In the genomic region with DNA sequence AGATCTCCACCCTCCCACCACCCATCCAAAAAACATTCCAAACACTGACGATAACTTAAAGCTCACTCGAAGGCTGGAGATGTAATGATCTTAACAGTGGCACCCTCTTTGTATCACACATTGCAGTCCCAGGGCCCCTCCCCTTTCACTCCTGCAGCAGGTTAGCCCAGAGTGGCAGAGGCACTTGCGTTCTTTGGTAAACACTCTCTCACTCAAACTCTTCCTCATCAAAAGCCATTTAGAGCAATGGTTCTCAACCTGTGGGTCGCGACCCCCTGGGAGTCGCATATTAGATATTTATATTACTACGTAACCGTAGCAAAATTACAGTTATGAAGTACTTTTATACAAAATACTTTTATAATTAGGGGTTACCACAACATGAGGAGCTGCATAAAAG, we compare ENCODE assay signal across 8 mouse cellular contexts. TPM values are rescaled to one million over a fixed set of nuclear protein-coding genes. Genes with fewer than 3 reads are reported as not detected.
A peak's percentile ranks its signal among the peaks of the same experiment; 100 is the strongest.
DNase-seq lines count a peak whose midpoint lies in the region; ATAC-seq and TF ChIP-seq lines count a peak whose summit lies in the region.

No protein-coding gene starts in this region.

- ATAC-seq in heart, embryonic 15.5 days (replicated peaks; ENCODE audit: insufficient number of reproducible peaks, insufficient read depth, low FRiP score, low read depth): no peak
- ATAC-seq in forebrain, postnatal 0 days: no peak
- peak; percentile 69 for ATAC-seq in liver, embryonic 14.5 days (ENCODE audit: insufficient read depth)
- ATAC-seq in neural tube, embryonic 13.5 days (ENCODE audit: low read depth): no peak

- WGBS in heart, embryonic 15.5 days: 33% methylated on average over 8 of the region's 8 CpGs
- 51% methylated on average over 8 of the region's 8 CpGs for WGBS in forebrain, postnatal 0 days
- 26% methylated on average over 8 of the region's 8 CpGs for WGBS in liver, embryonic 14.5 days (ENCODE audit: insufficient replicate concordance)
- 45% methylated on average over 8 of the region's 8 CpGs for WGBS in neural tube, embryonic 13.5 days

- DNase-seq in heart, adult 8-10 months (ENCODE audit: low spot score): no peak
- DNase-seq in Muller cell, postnatal 12 days (ENCODE audit: inconsistent ontology term): peak; percentile 9
- no peak for DNase-seq in forebrain, postnatal 0 days
- DNase-seq in liver, embryonic 14.5 days (ENCODE audit: low read depth in 3 of 3, low spot score in 3 of 3): peak in 2 of 3 experiments; percentile 35 to 51
- DNase-seq in gastrocnemius, postnatal 4 days (ENCODE audit: low spot score in 2 of 2): no peak
- DNase-seq in layer of hippocampus, adult 8-10 months (ENCODE audit: low spot score in 2 of 2): no peak

- no peaks in the 10 kb centered on the region for H3K36me3 ChIP-seq in heart, embryonic 15.5 days
- no peaks in the 10 kb centered on the region for H3K36me3 ChIP-seq in forebrain, postnatal 0 days (ENCODE audit: insufficient read depth)
- H3K36me3 ChIP-seq in liver, embryonic 14.5 days (replicated peaks; ENCODE audit: control insufficient read depth, insufficient read depth, low read depth): no peaks in the 10 kb centered on the region
- no peaks in the 10 kb centered on the region for H3K36me3 ChIP-seq in neural tube, embryonic 13.5 days

- no peaks in the 10 kb centered on the region for H3K27me3 ChIP-seq in heart, embryonic 15.5 days
- H3K27me3 ChIP-seq in forebrain, postnatal 0 days (ENCODE audit: insufficient read depth, low read length): no peaks in the 10 kb centered on the region
- H3K27me3 ChIP-seq in liver, embryonic 14.5 days (ENCODE audit: control insufficient read depth, insufficient read depth, low read length): no peaks in the 10 kb centered on the region
- H3K27me3 ChIP-seq in neural tube, embryonic 13.5 days: no peaks in the 10 kb centered on the region

- H3K4me1 ChIP-seq in heart, embryonic 15.5 days (replicated peaks): peaks cover 7% of the 10 kb centered on the region
- H3K4me1 ChIP-seq in forebrain, postnatal 0 days (ENCODE audit: insufficient read depth): peaks cover 10% of the 10 kb centered on the region
- H3K4me1 ChIP-seq in liver, embryonic 14.5 days (replicated peaks; ENCODE audit: control insufficient read depth in 2 of 2, insufficient read depth in 2 of 2, low read length in 1 of 2): peaks cover 8 to 16% of the 10 kb centered on the region in 2 experiments
- H3K4me1 ChIP-seq in neural tube, embryonic 13.5 days (replicated peaks): peaks cover 14% of the 10 kb centered on the region

- peak overlapping the region; percentile 73 for H3K9ac ChIP-seq in heart, embryonic 15.5 days
- peak overlapping the region; percentile 76; the same call in 1 of the 2 replicates for H3K9ac ChIP-seq in forebrain, postnatal 0 days
- peak overlapping the region; percentile 85 for H3K9ac ChIP-seq in liver, embryonic 14.5 days (replicated peaks)
- H3K9ac ChIP-seq in neural tube, embryonic 13.5 days: peak overlapping the region; percentile 82

- TF ChIP-seq CTCF in forebrain, postnatal 0 days (IDR thresholded peaks at IDR 0.05; ENCODE audit: low read depth): no peak
- TF ChIP-seq CTCF in liver, embryonic 14.5 days (IDR thresholded peaks at IDR 0.05; ENCODE audit: low read depth): no peak

- TF ChIP-seq EP300 in liver, embryonic 14.5 days (IDR thresholded peaks at IDR 0.05; ENCODE audit: low read depth): no peak

- peak overlapping the region; percentile 85 for H3K4me2 ChIP-seq in heart, embryonic 15.5 days
- peak overlapping the region; percentile 92 for H3K4me2 ChIP-seq in forebrain, postnatal 0 days (ENCODE audit: low read depth)
- peak overlapping the region; percentile 80 for H3K4me2 ChIP-seq in liver, embryonic 14.5 days (ENCODE audit: low read depth)
- peak overlapping the region; percentile 77 for H3K4me2 ChIP-seq in neural tube, embryonic 13.5 days

- no peak overlapping the region for H3K27ac ChIP-seq in heart, embryonic 15.5 days
- H3K27ac ChIP-seq in forebrain, postnatal 0 days (ENCODE audit: low read depth, low read length): no peak overlapping the region
- H3K27ac ChIP-seq in liver, embryonic 14.5 days: no peak overlapping the region
- no peak overlapping the region for H3K27ac ChIP-seq in neural tube, embryonic 13.5 days (replicated peaks)

- H3K9me3 ChIP-seq in heart, embryonic 15.5 days (replicated peaks): no peaks in the 10 kb centered on the region
- no peaks in the 10 kb centered on the region for H3K9me3 ChIP-seq in forebrain, postnatal 0 days (ENCODE audit: low read length)
- H3K9me3 ChIP-seq in liver, embryonic 14.5 days (ENCODE audit: control insufficient read depth, low read length): no peaks in the 10 kb centered on the region
- no peaks in the 10 kb centered on the region for H3K9me3 ChIP-seq in neural tube, embryonic 13.5 days

- peak overlapping the region; percentile 91 for H3K4me3 ChIP-seq in heart, embryonic 15.5 days
- H3K4me3 ChIP-seq in forebrain, postnatal 0 days (ENCODE audit: low read depth, low read length): peak overlapping the region; percentile 89
- H3K4me3 ChIP-seq in liver, embryonic 14.5 days (ENCODE audit: insufficient read depth in 1 of 2, low read depth in 2 of 2, low read length in 2 of 2): peak overlapping the region; percentile 77 to 95
- H3K4me3 ChIP-seq in neural tube, embryonic 13.5 days: peak overlapping the region; percentile 58

RNA-seq across cellular contexts. Expression of a gene that starts 1.1 kb away (rescaled TPM):
- 23.8 and 23.9 TPM in 2 replicates for polyA plus RNA-seq in heart, embryonic 15.5 days (2015; fragmentation: Nextera tagmentation; extraction: Ambion mirVana)
- total RNA-seq in heart, adult 8-10 months (2022): 10 to 100 TPM; 13.0 to 18.8 (median 14.6) TPM
- 53.9 and 60.4 TPM in 2 replicates for total RNA-seq in forebrain, postnatal 0 days (2014; rRNA removed)
- 45.6 and 48.4 TPM in 2 replicates for polyA plus RNA-seq in forebrain, postnatal 0 days (2015; fragmentation: Nextera tagmentation; extraction: Ambion mirVana)
- polyA plus RNA-seq in liver, embryonic 14.5 days (2012; rRNA removed): 9.8 and 13.9 TPM in 2 replicates
- polyA plus RNA-seq in liver, embryonic 14.5 days (2014; fragmentation: Nextera tagmentation; extraction: Ambion mirVana): 15.2 and 15.7 TPM in 2 replicates
- polyA plus RNA-seq in neural tube, embryonic 13.5 days (2015; fragmentation: Nextera tagmentation; extraction: Ambion mirVana): 61.5 and 67.6 TPM in 2 replicates
- 10 to 100 TPM; 20.1 to 25.7 TPM for total RNA-seq in gastrocnemius, postnatal 4 days (2021)
- 100 to 1,000 TPM in 1 of 4 experiments, 10 to 100 TPM in 3; 78.3 to 100 (median 86.5) TPM for total RNA-seq in layer of hippocampus, adult 8-10 months (2022)

Comparison
In these comparisons a context has a peak if more than half of its experiments do, and no peak if none do; other contexts are left out.
1. DNase-seq: peak in Muller cell, postnatal 12 days (single experiment) and liver, embryonic 14.5 days (2 of 3); none in heart, adult 8-10 months (single experiment), forebrain, postnatal 0 days (single experiment), gastrocnemius, postnatal 4 days (0 of 2) and layer of hippocampus, adult 8-10 months (0 of 2).
2. Peak in every context shown above with its lines, with median percentiles within 50 percentile points of each other: H3K4me2 ChIP-seq, H3K4me3 ChIP-seq and H3K9ac ChIP-seq.